Mouse (Mus musculus) embryo, embryonic 11 days (tissue): ENCODE measurements around the gene Fgf3.

Source experiments
- DNase-seq: peaks from one replicate; pipeline ENCODE4 v3.0.0-alpha.2; 2015

Fgf3 gene

DNA sequence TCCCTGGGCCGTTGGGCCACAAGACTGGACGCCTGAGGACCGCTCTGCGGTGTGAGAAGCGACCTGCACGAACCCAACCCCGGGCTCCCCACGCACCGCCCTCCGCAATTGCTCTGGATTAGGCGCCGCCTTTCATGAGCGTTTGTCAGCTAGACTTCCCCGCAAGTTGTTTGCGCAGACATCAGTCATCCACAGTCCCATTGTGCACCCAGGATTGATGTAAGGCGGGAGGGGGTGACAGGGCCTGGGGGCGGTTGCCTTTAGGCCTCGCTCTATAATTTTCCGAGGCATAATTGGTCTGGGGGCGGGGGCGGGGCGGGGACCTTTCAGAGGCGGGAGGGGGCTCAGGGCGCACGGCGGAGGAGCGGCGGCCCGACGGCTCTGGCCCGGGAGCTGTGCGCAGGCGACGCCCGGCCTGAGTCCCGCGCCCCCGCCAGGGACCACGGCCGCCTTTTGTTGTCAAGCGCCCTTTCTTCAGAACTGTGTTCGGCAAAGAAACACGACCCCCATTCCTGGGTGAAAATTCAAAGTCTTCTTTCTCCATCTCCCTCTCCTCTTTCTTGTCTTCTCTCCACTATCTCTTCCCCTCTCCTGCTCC lies at the start of gene Fgf3:
Gene Fgf3 (plus strand): TSS at position 193 of the 598 bp plus-strand sequence.
- peak; percentile 40 for DNase-seq

DNA sequence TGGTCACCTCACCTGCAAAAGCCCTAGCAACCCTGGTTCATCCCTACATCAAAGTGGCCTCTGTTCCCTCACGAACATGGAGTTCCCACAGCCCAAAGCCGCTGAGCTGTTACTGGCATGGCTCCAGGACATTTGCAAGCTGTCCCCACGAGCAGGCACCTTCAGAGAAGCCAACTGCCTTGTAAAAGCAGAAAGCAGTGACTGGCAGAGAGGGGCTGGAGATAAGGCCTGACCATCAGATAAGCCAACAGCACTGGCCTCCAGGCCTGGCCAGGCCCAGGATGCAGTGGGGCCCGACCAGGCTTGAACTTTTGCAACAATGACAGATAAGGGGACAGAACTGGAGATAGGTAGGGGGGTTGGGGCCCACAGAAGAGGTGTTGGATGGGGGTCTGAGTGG lies 49.3 kb upstream of the Fgf3 start:
- DNase-seq, result no peak

DNA sequence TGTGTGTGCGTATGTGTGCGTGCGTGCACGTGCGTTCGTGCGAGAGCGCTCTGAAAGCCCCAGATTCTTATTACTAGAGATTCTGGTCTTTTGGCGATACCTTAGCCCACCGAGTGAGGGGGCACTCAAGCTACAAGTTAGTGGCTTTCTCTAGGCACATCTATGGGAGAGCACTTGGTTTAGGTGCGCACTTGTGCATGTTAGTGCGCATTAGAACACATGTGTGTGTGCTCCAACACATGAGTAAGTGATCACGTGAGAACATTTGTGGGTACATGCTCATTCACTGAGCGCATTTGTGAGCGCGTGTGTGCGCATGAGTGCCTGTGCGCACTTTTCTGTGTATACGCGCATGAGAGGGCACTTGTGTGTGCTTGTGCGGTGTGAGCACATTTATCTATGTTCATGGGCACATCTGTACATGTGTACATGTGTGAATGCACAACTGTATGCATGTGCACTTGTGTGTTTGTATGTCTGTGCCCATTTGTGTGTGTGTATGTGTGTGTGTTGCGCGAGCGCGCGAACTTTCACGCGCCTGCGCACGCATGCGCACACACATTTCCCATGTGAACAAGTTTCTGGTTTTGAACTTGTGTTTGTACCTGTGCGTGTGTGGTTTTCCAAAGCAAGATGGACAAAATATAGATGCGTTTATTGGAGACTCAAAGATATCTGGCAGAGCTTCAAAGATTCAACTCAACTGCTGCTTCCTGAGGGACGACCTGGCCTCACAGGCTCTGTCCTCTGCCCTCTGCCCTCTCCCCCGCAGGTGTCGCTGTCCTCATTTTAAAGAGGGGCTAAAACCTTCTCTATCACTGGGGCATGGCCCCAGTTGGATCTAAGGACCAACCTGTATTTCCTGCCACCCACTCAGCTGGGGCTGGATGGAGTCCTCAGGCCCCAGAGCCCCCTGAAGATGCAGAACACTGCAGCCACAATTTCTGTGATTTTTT lies 48.0 kb upstream of the Fgf3 start:
- DNase-seq, result peak; percentile 58

DNA sequence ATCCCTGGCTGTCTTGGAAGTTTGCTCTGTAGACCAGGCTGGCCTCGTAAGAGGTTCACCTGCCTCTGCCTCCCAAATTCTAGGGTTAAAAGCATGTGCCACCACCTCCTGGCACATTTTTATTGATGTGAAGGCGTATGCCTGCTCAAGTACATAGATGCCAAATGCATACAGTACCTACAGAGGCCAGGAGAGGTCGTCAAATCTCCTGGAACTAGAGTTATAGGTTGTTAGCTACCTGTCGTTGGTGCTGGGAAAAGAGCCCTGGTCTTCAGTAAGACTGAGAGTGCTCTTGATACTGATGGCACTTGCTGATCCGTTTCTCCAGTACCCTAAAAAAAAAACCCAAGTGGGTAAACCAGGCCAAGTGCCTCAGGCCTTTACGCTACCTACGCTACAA lies 46.5 kb upstream of the Fgf3 start:
- no peak for DNase-seq

DNA sequence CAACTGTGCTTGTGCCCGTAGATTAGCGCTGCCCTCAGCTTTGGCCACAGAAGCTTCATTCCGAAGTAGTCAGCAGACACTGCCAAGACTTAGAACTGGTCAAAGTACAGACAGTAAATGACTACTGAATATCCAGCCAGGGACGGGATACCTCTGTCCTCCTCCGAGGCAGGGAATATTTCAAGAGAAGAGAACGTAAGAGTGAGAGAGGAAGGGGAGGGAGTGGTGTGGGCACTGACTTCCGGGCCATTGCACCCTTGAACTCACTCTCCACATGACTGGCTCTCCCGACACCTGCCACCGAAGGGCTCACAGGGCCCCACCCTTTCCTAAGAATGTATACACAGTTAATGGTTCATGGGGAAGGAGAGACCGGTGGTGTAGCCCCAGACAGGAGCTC lies 44.6 kb upstream of the Fgf3 start:
- DNase-seq, result no peak

DNA sequence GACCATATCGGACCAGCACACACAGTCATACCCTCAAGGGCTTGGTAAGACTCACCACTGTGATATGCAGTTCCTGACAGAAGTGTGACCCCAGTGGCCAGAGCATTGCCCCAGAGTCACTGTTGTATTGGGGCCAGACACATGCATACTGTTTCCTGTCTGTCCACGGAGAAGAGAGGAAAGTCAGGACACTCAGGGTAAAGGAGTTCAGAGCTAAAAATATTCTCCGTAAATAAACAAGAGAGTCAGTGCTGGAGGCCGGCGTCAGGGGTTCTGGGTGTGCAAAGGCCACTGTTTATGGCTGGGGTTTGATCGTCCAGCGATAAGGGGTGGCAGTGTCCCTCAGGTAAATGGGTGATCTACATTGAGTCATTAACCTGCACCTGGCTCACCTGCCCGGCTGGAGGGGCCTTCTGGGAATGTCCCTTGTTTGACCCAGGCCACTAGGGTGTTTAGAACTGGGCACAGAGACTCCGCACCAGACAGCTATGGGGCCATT lies 41.9 kb upstream of the Fgf3 start:
- no peak for DNase-seq

DNA sequence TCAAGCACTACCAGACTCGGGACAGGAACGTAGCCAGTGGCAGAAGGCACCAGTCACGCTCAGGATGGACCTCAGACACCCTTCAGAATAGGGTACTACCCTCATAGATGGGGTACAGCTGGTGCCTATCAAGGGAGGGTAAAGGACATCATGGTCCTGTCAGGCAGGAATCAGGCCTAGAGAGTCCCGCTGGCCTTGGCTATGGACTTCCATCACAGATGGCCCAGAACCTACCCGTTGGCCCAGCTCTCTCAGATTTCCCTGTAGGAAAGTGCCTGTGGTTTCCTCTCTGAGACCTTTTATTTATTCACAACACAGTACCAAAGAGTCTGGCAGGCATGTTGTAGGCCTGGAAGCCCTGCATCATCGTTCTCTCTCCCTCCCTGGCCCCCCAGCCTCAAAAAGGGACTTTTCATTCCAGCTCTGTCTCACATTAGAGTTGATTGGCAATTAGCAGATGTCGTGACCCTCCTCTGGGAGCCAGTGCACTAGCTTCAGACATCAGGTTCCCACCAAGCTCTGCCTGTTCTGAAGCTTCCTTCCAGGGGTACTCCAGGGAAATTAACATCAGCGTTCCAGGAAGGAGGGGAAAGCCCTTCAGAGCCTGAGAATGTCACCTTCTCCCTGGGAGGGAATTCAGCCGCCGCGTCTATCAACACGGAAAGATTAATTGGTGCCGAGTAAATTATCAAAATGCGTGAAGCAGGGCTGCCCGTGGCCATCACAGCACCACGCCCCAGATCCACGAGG lies 40.7 kb upstream of the Fgf3 start:
- DNase-seq, result no peak

DNA sequence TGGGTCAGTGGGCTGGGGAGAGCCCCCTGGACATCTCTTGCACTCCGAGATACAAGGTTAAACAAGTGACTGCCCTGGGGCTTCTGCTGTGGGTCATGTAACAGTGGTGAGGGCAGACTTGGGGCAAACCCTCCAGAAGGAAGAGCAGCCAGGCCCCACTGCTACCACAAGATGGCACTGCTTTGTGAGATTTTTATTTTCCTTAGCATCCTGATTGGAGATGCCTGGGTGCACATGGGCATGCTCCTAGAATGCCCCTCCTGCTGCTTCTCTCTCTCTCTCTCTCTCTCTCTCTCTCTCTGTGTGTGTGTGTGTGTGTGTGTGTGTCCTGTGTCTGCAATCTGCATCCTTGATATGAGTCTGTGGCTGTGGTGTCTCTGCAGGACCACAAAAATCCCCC lies 39.4 kb upstream of the Fgf3 start:
- peak; percentile 72 for DNase-seq

DNA sequence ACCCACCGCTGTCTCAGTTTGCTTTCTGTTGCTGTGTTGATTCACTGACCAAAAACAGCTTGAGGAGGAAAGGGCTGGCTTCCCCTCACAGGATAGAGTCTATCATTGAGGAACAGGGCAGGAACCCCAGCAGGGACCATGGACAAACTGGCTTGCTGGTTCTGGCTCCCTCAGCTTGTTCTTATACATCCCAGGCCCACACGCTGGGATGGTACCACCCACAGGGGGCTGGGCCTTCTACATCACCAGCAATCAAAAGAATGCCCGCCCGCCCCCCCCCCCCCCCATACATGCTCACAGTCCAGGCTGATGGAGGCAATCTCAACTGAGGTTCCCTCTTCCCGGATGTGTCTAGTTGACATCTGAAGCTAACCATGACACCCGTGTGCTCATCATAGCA lies 30.8 kb upstream of the Fgf3 start:
- no peak for DNase-seq

DNA sequence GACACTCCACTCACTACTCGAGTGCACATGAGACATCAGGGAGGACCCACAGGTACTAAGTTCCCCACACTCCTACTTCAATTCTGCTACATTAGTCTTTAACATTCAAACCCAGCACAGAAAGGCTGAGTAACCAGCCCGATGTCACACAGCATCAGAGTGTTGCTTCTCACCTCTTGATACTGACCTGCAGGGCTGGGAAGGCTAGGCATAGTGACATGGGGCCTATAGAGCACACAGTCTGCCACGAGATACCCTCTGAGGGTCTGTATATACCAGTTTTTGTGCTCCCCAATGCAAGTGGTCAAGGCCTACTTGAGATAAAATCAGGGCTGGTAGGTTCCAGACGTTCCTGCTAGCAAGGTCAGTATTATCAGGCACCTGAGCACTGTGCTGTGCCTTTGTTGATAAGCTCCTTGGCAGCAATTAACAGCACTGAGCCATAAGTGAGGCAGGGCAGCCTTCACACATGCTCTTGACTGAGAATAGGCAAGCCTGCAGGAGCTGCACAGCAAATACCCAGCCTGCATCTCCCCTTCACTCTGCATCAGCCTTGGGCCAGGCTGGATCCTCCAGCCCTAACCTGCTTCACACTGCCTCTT lies 29.8 kb upstream of the Fgf3 start:
- no peak for DNase-seq

DNA sequence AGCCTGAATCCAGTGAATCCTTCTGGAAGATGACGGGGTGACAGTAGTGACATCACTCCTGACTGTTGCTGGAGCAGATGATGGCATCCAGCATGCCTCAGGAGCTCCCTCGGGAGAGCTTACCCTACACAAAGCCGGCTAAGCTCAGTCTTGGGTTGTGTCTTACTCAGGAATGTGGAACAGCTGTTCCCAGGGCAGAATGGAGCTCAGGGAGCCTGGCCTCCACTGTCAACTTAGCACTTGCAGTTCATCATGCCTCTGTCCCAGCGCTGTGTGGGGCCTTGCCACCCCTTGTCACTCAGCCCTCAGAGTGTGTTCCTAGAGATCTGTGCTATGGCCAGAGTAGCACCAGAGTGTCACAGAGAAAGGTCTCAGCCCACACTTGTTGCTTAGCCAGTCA lies 26.4 kb upstream of the Fgf3 start:
- peak; percentile 50 for DNase-seq

DNA sequence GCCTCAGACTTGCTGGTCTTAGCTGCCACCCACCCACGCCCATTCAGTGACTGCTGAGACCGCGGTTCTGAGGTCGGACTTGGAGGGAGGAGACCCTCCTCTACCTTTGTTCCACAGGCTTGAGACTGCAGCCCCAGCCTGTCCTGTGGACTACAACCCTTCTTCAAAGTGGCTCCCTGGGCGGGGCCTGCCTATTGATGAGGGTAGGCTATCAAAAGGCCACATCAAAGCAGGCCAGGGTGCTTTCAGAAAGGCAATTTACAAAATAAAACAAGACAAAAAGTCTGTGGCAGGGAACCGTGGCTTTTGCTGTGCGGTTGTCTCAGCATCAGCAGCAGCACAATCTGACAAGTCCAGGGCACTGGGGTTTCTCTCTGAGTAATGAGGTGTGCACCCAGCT lies 16.0 kb upstream of the Fgf3 start:
- no peak for DNase-seq

DNA sequence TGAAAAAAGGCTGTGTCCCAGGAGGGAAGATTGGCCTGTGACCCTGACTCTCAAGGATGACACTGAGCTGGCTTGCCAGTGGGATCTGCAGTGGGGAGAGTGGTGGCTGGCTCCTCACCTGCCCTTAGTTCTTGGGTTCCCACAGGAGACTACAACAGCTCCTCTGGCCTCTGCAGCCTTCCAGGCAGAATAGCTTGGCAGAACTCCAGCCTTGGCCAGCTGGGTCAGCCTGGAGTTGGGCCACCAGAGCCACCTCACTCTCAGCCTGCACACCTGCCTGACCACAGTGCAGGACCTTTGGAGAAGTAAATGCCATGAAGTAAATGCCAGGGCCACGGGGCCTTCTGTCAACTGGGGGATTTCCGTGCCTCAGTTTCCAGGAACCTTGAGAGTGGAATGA lies 13.9 kb upstream of the Fgf3 start:
- DNase-seq, result no peak

DNA sequence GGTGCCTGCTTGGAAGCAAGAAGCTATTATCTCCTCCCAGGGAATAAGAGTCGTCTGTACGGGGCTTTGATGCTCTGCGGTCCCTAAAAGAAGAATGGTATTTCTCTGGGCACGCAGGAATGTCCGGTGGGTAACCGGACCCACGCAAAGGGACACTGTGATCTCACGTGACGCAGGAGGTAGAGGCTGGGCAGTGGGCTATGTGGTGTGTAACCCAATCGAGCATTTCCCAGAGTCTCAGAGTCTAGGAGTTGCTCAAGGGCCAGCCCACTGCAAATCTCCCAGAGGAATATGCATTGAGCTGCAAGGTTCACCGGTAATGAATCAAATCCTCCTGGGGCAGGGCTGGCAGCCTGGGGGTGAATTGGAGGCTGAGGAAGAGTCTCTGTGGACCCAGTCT lies 9.5 kb upstream of the Fgf3 start:
- no peak for DNase-seq

DNA sequence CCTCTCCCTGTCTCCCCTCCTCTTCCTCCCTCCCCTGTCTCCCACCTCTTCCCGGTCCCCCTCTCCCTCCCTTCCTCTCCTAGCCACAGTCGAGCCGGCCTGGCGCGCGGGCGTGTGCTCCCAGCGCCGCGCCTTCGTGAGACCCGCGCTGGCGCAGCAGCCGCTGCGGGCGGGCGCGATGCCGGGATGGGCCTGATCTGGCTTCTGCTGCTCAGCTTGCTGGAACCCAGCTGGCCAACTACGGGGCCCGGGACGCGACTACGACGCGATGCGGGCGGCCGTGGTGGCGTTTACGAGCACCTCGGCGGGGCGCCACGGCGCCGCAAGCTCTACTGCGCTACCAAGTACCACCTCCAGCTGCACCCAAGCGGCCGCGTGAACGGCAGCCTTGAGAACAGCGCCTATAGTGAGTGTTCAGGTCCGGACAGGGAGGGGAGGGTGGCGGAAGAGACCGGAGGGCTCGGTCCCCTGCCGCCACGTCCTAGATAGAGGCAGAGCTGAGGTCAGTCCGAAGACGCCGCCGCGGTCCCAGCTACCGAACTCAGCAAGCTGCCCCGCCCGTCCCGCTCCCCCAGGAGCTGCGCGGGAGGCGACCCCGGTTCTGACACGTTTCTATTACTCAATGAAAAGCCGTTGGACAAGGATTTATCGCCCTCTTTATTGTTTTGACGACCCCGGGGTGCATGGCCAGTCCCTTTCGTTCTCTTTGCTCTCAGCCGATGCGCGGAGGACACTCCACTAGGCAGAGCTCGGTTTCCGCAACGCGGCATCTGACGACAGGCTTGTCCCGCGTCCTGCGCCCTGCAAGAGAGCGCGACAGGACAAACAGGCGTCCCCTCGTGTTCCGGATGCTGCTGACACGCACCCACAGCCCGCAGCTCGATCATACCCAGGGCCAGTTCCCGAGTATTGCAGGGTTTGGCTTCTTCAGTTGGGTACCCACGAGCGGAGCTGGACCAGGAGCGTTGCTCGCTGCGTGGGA lies 930 bp downstream of the Fgf3 start:
- DNase-seq, result peak; percentile 64

DNA sequence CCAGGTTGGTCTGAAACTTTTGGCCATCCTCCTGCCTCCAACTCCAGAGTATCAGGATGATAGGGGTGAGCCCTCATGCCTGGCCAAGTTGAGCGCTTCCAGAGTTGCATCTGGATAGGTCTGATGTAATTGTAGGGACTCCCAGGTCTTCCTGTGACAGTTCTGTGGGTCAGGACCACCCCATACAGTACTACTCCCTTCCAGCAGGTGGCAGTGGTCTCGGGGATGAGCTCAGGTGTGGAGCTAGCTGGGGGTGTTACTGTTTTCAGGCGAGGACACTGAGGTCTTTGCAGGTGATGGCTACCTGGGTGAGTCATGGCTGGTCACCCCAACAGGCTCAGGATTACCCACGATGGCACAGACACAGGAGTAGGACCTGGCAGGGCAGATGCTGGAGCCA lies 8.3 kb downstream of the Fgf3 start:
- DNase-seq, result peak; percentile 52

DNA sequence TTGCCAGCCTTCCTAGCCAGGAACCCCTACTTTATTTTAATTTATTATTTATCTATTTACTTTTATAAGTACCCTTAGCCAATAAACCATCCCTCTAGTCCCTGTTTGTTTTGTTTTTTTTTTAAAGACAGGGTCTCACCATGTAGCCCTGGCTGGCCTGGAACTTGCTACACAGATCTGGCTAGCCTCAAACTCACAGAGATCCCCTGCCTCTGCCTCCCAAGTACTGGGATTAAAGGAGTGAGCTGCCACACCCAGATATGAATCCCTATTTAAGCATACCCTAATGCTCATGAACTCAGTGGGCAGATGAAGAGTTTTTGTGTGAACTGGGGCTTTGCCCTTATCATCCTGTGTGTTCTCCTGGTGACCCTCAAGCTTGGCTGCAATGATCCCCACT lies 9.2 kb downstream of the Fgf3 start, which contains the start of gene Fgf4:
Gene Fgf4 (plus strand): TSS at position 301 of the 400 bp plus-strand sequence.
- DNase-seq, result no peak

DNA sequence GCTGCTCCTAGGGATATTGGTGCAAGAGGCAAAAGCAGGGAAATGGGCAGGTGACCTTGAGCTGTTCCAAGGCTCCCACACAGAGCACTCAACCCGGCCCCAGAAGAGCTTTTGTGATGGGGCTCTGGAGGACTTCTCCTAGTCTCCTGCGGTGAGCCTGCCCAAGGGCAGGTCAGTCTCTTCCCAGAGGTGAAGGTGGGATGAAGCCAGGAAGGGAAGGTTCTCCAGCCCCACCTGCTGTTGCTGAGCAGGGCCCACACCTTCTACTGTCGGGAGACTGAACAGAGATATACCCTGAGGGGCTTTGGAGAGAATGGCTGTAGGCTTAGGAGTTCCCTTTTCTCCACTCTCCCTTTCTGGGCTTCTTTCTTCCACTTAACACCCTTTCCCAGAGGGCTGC lies 13.4 kb downstream of the Fgf3 start:
- DNase-seq, result no peak

DNA sequence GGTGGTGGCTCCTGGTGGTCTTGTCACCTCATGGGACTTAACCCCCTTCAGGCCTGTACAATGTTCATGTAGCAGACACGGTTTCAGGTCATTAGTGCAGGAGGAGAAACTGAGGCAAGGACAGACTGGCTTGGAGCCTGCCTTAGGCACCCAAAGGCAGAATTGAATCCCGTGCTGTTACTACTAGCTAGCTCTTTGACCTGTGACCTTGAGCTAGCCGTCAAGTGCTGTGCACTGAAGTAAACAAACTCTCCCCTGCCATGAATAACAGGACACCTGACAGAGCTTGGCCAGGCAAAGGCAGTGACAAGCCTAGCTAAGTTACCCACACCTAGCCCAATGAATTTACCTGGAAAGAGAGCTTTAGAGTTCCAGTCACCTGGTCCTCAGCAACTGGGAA lies 17.1 kb downstream of the Fgf3 start:
- DNase-seq, result no peak

DNA sequence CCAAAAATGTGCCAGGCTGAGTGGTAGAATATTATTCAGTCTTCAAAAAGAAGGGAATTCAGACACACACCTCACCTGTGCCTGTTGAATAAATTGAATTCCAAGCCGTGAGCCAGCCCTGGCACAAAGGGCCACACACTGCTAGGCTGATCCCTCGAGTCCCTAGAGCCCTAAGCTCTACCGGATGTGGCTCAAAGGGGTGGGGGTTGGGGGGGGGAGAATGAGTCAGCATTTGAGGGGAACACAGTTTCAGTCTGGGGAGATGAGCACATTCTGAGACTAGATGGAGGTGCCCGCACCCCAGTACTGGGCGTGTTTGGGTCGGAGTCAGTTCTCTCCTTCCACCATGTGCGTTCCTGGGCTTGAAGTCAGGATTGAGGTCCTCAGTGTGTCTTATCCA lies 19.3 kb downstream of the Fgf3 start:
- no peak for DNase-seq

DNA sequence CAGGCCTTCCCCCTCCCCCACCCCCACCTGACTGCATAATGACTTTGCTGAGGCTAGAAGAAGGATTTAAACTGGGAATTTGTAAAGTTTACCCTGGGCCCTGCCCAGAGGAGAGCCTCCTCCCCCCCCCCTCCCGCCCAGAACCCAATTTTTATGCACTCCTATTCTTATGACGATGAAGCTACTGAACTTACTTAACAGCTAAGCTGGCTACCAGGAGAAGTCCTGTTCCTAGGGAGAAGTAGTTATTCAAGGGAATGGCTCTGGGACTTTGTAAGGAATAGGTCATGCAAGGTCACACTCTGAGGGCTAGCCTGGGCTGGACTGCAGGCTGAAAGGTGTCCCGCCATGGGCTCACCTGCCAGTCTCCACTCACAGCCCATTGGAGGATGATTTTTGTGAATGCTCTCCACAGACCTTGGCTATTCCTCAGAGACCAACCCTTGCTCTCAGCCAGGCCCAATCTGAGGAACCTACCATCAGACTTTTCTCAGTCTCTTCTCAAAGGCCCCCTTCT lies 20.0 kb downstream of the Fgf3 start:
- DNase-seq, result no peak

DNA sequence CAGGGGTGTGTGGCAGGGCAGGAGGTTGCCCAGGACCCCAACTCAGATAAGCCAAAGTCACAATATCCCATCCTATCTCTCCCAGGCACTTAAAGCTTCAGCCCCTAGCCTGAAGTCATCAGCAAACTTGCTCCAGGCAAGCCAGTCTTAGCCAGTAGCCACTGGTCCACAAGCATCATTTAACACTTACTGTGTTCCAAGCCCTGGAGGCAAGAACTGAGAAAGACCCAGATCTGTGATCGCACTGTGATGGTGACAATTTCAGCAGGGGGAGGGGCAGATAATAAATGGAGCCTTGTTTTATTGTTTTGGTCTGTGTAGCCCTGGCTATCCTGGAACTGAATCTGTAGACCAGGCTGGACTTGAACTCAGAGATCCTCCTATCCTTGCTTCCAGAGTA lies 20.8 kb downstream of the Fgf3 start:
- no peak for DNase-seq
